Mouse (Mus musculus): Measurements from ENCODE around the gene Atat1. TPM values are rescaled to one million over a fixed set of nuclear protein-coding genes. Genes with fewer than 3 reads are reported as not detected.

Atat1 gene
- polyA plus RNA-seq, 1 experiment from 2014 or later = 65.4 TPM

- H3K4me2 ChIP-seq = peak overlapping the region; percentile 98
- peak overlapping the region; percentile 99 for H3K9ac ChIP-seq (ENCODE audit: low read depth, low read length)
- H3K4me1 ChIP-seq (ENCODE audit: control insufficient read depth, insufficient read depth, low read length) = peaks cover 15% of the 10 kb centered on the region
- no peaks in the 10 kb centered on the region for H3K9me3 ChIP-seq (replicated peaks; ENCODE audit: control insufficient read depth, low read length)
- peak overlapping the region; percentile 14 for H3K4me3 ChIP-seq (ENCODE audit: low read depth, low read length)
- no peak for ATAC-seq (replicated peaks; ENCODE audit: insufficient number of reproducible peaks, low FRiP score, low TSS enrichment)
- 47% methylated on average over 6 of the region's 6 CpGs for WGBS (ENCODE audit: insufficient replicate concordance)
- no peaks in the 10 kb centered on the region for H3K27me3 ChIP-seq (ENCODE audit: control insufficient read depth, insufficient read depth, low read length)
- H3K27ac ChIP-seq (ENCODE audit: low read depth, low read length) = peak overlapping the region; percentile 93
- H3K36me3 ChIP-seq (ENCODE audit: control insufficient read depth, insufficient read depth, low read length) = peaks cover 11% of the 10 kb centered on the region
These were observed 10.0 kb upstream of the Atat1 start for GRCm38 (mm10) chr17:35919864-35920301.

- ATAC-seq (replicated peaks; ENCODE audit: insufficient number of reproducible peaks, low FRiP score, low TSS enrichment) = peak; percentile 28; the same call in 1 of the 2 replicates
- H3K9ac ChIP-seq (ENCODE audit: low read depth, low read length) = peak overlapping the region; percentile 99
- H3K27me3 ChIP-seq (ENCODE audit: control insufficient read depth, insufficient read depth, low read length) = no peaks in the 10 kb centered on the region
- no peaks in the 10 kb centered on the region for H3K9me3 ChIP-seq (replicated peaks; ENCODE audit: control insufficient read depth, low read length)
- H3K4me2 ChIP-seq = peak overlapping the region; percentile 98
- WGBS (ENCODE audit: insufficient replicate concordance) = 13% methylated on average over 7 of the region's 7 CpGs
- H3K36me3 ChIP-seq (ENCODE audit: control insufficient read depth, insufficient read depth, low read length) = peaks cover 5% of the 10 kb centered on the region
- H3K4me3 ChIP-seq (ENCODE audit: low read depth, low read length) = peak overlapping the region; percentile 86
- H3K4me1 ChIP-seq (ENCODE audit: control insufficient read depth, insufficient read depth, low read length) = peaks cover 15% of the 10 kb centered on the region
- H3K27ac ChIP-seq (ENCODE audit: low read depth, low read length) = peak overlapping the region; percentile 93
These were observed 9.3 kb upstream of the Atat1 start for GRCm38 (mm10) chr17:35919060-35919715.

- WGBS (ENCODE audit: insufficient replicate concordance) = under 1% methylated on average over 11 of the region's 11 CpGs
- H3K9ac ChIP-seq (ENCODE audit: low read depth, low read length) = peak overlapping the region; percentile 99
These were observed 8.6 kb upstream of the Atat1 start for GRCm38 (mm10) chr17:35918276-35919059.

GRCm38 (mm10) chr17:35917463-35918251 is 7.8 kb upstream of the Atat1 start:
- peak overlapping the region; percentile 98 for H3K4me2 ChIP-seq
- H3K4me3 ChIP-seq (ENCODE audit: low read depth, low read length) = peak overlapping the region; percentile 86
- peak overlapping the region; percentile 99 for H3K9ac ChIP-seq (ENCODE audit: low read depth, low read length)
- no peaks in the 10 kb centered on the region for H3K9me3 ChIP-seq (replicated peaks; ENCODE audit: control insufficient read depth, low read length)
- H3K27me3 ChIP-seq (ENCODE audit: control insufficient read depth, insufficient read depth, low read length) = no peaks in the 10 kb centered on the region
- peak overlapping the region; percentile 93 for H3K27ac ChIP-seq (ENCODE audit: low read depth, low read length)
- H3K4me1 ChIP-seq (ENCODE audit: control insufficient read depth, insufficient read depth, low read length) = peaks cover 15% of the 10 kb centered on the region
- no peaks in the 10 kb centered on the region for H3K36me3 ChIP-seq (ENCODE audit: control insufficient read depth, insufficient read depth, low read length)
- no peak for ATAC-seq (replicated peaks; ENCODE audit: insufficient number of reproducible peaks, low FRiP score, low TSS enrichment)
- WGBS (ENCODE audit: insufficient replicate concordance) = under 1% methylated on average over 13 of the region's 13 CpGs

More at GRCm38 (mm10) chr17:35918276-35919059, 8.6 kb upstream of the Atat1 start:
- no peak for ATAC-seq (replicated peaks; ENCODE audit: insufficient number of reproducible peaks, low FRiP score, low TSS enrichment)
- Histone ChIP-seq H3K27me3 (ENCODE audit: control insufficient read depth, insufficient read depth, low read length) (no peaks in the 10 kb centered on the region), H3K4me3 (ENCODE audit: low read depth, low read length) (peak overlapping the region; percentile 86), H3K4me1 (ENCODE audit: control insufficient read depth, insufficient read depth, low read length) (peaks cover 15% of the 10 kb centered on the region), H3K9me3 (replicated peaks; ENCODE audit: control insufficient read depth, low read length) (no peaks in the 10 kb centered on the region), H3K4me2 (peak overlapping the region; percentile 98), H3K27ac (ENCODE audit: low read depth, low read length) (peak overlapping the region; percentile 93), H3K36me3 (ENCODE audit: control insufficient read depth, insufficient read depth, low read length) (no peaks in the 10 kb centered on the region)

GRCm38 (mm10) chr17:35917143-35917462 is 7.2 kb upstream of the Atat1 start:
- Histone ChIP-seq H3K27me3 (ENCODE audit: control insufficient read depth, insufficient read depth, low read length) (no peaks in the 10 kb centered on the region), H3K4me2 (peak overlapping the region; percentile 98), H3K9me3 (replicated peaks; ENCODE audit: control insufficient read depth, low read length) (no peaks in the 10 kb centered on the region), H3K4me3 (ENCODE audit: low read depth, low read length) (peak overlapping the region; percentile 86), H3K9ac (ENCODE audit: low read depth, low read length) (peak overlapping the region; percentile 99), H3K36me3 (ENCODE audit: control insufficient read depth, insufficient read depth, low read length) (no peaks in the 10 kb centered on the region), H3K27ac (ENCODE audit: low read depth, low read length) (peak overlapping the region; percentile 93), H3K4me1 (ENCODE audit: control insufficient read depth, insufficient read depth, low read length) (peaks cover 15% of the 10 kb centered on the region)
- ATAC-seq (replicated peaks; ENCODE audit: insufficient number of reproducible peaks, low FRiP score, low TSS enrichment) = no peak
- 0% methylated on average over 8 of the region's 8 CpGs for WGBS (ENCODE audit: insufficient replicate concordance)

GRCm38 (mm10) chr17:35916297-35917142 is 6.6 kb upstream of the Atat1 start, which contains the start of the genes Mrps18b and Ppp1r10:
Gene Mrps18b, minus strand, starts transcription at chr17:35916389.
Gene Ppp1r10, plus strand, starts transcription at chr17:35916434.
- peak within 1 kb of the TSS; percentile 98 for H3K4me2 ChIP-seq
- H3K4me3 ChIP-seq (ENCODE audit: low read depth, low read length) = peak within 1 kb of the TSS; percentile 86
- H3K4me1 ChIP-seq (ENCODE audit: control insufficient read depth, insufficient read depth, low read length) = peaks cover 15% of the 10 kb centered on the region
- peak within 1 kb of the TSS; percentile 93 for H3K27ac ChIP-seq (ENCODE audit: low read depth, low read length)
- H3K9me3 ChIP-seq (replicated peaks; ENCODE audit: control insufficient read depth, low read length) = no peaks in the 10 kb centered on the region
- H3K9ac ChIP-seq (ENCODE audit: low read depth, low read length) = peak within 1 kb of the TSS; percentile 99
- H3K27me3 ChIP-seq (ENCODE audit: control insufficient read depth, insufficient read depth, low read length) = no peaks in the 10 kb centered on the region
- ATAC-seq (replicated peaks; ENCODE audit: insufficient number of reproducible peaks, low FRiP score, low TSS enrichment) = peak; percentile 92
- no peaks in the 10 kb centered on the region for H3K36me3 ChIP-seq (ENCODE audit: control insufficient read depth, insufficient read depth, low read length)
- WGBS (ENCODE audit: insufficient replicate concordance) = under 1% methylated on average over 83 of the region's 83 CpGs

GRCm38 (mm10) chr17:35915538-35916296 is 5.8 kb upstream of the Atat1 start:
- Histone ChIP-seq H3K4me2 (peak overlapping the region; percentile 88), H3K4me3 (ENCODE audit: low read depth, low read length) (peak overlapping the region; percentile 86), H3K4me1 (ENCODE audit: control insufficient read depth, insufficient read depth, low read length) (peaks cover 15% of the 10 kb centered on the region), H3K27me3 (ENCODE audit: control insufficient read depth, insufficient read depth, low read length) (no peaks in the 10 kb centered on the region), H3K36me3 (ENCODE audit: control insufficient read depth, insufficient read depth, low read length) (no peaks in the 10 kb centered on the region), H3K9me3 (replicated peaks; ENCODE audit: control insufficient read depth, low read length) (no peaks in the 10 kb centered on the region), H3K27ac (ENCODE audit: low read depth, low read length) (peak overlapping the region; percentile 93), H3K9ac (ENCODE audit: low read depth, low read length) (peak overlapping the region; percentile 83)
- ATAC-seq (replicated peaks; ENCODE audit: insufficient number of reproducible peaks, low FRiP score, low TSS enrichment) = no peak
- 3% methylated on average over 28 of the region's 28 CpGs for WGBS (ENCODE audit: insufficient replicate concordance)
